Mouse (Mus musculus) kidney, adult 2 months (tissue): ENCODE results near the gene Plscr1. TPM values are rescaled to one million over a fixed set of nuclear protein-coding genes. Genes with fewer than 3 reads are reported as not detected.
A peak's percentile ranks its signal among the peaks of the same experiment; 100 is the strongest.

Experiments used
- DNase-seq: peaks from one replicate; pipeline ENCODE4 v3.0.0; 2021
- H3K27ac ChIP-seq: fragments of 200-500 bp; 2 replicates; pipeline ENCODE4 v1.5.1; 2012; ENCODE audit warnings: low read depth, low read length, control low read depth, inconsistent platforms; ENCODE audit not compliant: insufficient read depth
- H3K27me3 ChIP-seq: fragments of 200-500 bp; replicated peaks from 2 replicates; pipeline ENCODE4 v1.6.1; 2012; ENCODE audit warnings: mild to moderate bottlenecking, moderate library complexity, low read length, inconsistent platforms; ENCODE audit not compliant: control insufficient read depth, insufficient read depth
- H3K36me3 ChIP-seq: fragments of 200-500 bp; 2 replicates; pipeline ENCODE4 v1.6.1; 2012; ENCODE audit warnings: mild to moderate bottlenecking, moderate library complexity, low read length, inconsistent platforms; ENCODE audit not compliant: control insufficient read depth, insufficient read depth
- H3K4me1 ChIP-seq: fragments of 200-500 bp; 2 replicates; pipeline ENCODE4 v1.6.1; 2011; ENCODE audit warnings: low read length; ENCODE audit not compliant: control insufficient read depth, insufficient read depth
- H3K4me3 ChIP-seq: fragments of 200-500 bp; 2 replicates; pipeline ENCODE4 v1.5.1; 2011; ENCODE audit warnings: mild to moderate bottlenecking, low read depth, low read length, control low read depth; ENCODE audit not compliant: insufficient read depth
- CTCF ChIP-seq: fragments of 200-500 bp; conservative IDR thresholded peaks from 2 replicates; pipeline ENCODE4 v1.5.1; 2011; ENCODE audit warnings: low read depth, mild to moderate bottlenecking, control low read depth, low read length, moderate library complexity, mixed read lengths; ENCODE audit not compliant: insufficient read depth, insufficient read length
- POLR2A ChIP-seq: fragments of 200-500 bp; IDR thresholded peaks from one replicate; pipeline ENCODE4 v1.6.1; 2011; ENCODE audit warnings: low read depth, low read length, control low read depth
- WGBS: fragments of 180-500 bp; shearing (Covaris S2); methylation state at CpG from one replicate; pipeline ENCODE4 v1.1.7; 2018; 5-methylcytosine and 5-hydroxymethylcytosine counted together
- polyA plus RNA-seq: library from polyadenylated mRNA; depleted of rRNA; stranded (reverse); fragments of >200 nt; gene quantifications from 2 replicates; pipeline ENCODE4 v1.2.3, GENCODE M21; 2012

Gene Plscr1
- polyA plus RNA-seq, 1 experiment, result 21.7 TPM

DNA sequence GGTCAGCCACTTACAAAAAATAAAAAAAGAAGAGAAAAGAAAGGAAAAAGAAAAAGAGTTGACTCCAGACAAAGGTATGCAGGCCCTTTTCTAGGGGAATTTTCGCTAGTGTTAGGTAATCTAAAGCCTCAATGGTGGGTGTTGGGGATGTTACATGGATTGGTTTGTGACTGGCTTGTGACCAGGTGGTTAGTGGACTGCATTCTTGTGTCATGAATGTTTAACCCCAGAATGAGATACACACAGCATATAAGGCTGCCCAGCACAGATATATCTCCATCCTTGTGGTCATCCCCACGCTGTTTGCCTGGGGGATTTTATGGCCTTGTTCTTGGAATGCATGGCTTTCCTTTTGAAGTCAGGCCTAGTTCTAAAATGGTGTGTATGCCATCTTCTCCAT, 23.7 kb downstream of the Plscr1 start:
- Histone ChIP-seq H3K36me3 (peaks cover 5% of the 10 kb centered on the region; the same call in 1 of the 2 replicates), H3K4me3 (no peak overlapping the region), H3K4me1 (peaks cover 34% of the 10 kb centered on the region), H3K27me3 (no peaks in the 10 kb centered on the region), H3K27ac (peak overlapping the region; percentile 91)
- 63% methylated on average over 2 of the region's 2 CpGs for WGBS
- peak; percentile 68 for DNase-seq
- no peak for TF ChIP-seq CTCF
- no peak for TF ChIP-seq POLR2A

DNA sequence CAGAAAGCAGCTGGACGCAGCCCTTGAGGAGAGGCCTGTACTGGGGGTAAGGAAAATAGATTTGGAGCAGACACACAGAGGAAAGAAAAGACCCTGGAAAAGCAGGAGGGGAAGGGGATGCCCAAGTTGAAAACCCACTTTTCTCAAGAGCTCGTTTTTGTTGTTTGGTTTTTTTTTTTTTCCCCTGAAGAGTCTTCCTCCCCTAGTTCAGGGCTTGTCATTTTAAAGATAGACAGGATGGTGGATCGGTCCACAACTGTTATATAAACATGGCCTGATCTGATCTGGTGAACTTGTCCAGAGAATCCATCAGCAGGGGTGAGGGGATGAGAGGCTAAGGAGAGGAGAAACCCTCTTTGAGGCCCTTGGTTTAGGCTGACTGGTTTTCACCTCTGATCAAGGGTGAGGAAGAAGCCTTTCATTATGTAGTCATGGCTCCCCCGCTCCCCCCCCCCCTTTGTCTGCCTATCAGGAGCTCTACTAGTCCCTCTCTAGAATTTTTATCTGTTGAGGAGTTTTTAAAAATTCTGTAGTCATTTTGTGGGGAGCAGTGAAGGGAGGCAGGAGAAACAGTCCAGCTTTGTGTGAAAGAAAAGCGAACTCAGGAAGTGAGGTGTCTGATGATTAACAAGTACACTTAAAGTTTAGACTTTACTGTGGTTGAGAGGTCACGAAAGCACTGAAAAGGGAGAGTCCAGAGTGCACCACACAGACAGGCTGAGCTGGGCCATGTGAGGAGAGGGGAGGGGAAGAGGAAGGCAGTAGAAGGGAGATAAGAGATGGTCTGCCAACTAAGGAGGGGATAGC, 24.6 kb downstream of the Plscr1 start:
- 25% methylated on average over 6 of the region's 6 CpGs for WGBS
- Histone ChIP-seq H3K4me1 (peaks cover 29% of the 10 kb centered on the region; the same call in 1 of the 2 replicates), H3K27ac (peak overlapping the region; percentile 100), H3K27me3 (no peaks in the 10 kb centered on the region), H3K4me3 (no peak overlapping the region), H3K36me3 (peaks cover 5% of the 10 kb centered on the region; the same call in 1 of the 2 replicates)
- TF ChIP-seq POLR2A, result no peak
- TF ChIP-seq CTCF, result no peak
- DNase-seq, result peak; percentile 93

DNA sequence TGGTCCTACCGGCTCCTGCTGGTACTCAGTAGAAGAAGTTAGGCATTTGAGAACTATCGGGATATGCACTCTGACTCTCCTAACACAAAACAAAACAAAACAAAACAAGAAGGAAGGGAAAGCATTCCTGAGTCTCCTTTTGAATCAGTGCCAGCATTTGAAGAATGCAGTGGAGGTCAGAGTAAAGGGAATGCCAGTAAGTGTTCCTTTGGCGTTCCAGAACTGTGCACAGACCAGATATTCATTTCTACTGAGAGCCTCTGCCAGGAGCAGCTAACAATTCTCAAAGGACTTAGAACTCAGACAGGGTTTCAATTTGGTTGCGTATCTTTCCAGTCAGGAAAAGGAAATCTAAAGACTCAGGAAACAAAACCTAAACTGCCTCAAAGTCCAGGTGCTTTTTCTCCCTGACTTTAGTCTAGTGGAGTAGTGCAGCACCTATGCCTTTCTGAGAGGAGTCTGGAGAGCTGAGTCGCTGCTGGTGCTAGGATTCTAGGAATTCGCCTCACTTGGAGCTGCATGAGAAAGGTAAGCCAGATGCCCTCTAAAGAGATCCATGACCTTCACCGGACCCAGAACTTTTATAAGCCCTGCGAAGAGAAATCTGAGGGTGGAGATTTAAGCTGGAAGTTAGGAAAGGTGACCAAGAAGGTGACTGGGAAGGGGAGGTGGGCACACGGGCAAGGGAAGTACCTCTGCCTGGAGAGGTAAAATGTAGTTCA, 26.1 kb downstream of the Plscr1 start, which contains the start of gene Plscr2:
Gene Plscr2, plus strand, starts transcription at position 117 of the 722 bp plus-strand sequence.
- 8% methylated on average over 9 of the region's 9 CpGs for WGBS
- peak; percentile 97 for DNase-seq
- Histone ChIP-seq H3K27me3 (no peaks in the 10 kb centered on the region), H3K4me1 (peaks cover 28% of the 10 kb centered on the region; the same call in 1 of the 2 replicates), H3K4me3 (peak within 1 kb of the TSS; percentile 95), H3K27ac (peak within 1 kb of the TSS; percentile 100), H3K36me3 (peaks cover 3% of the 10 kb centered on the region; the same call in 1 of the 2 replicates)
- TF ChIP-seq CTCF, result no peak
- peak; percentile 21 for TF ChIP-seq POLR2A

DNA sequence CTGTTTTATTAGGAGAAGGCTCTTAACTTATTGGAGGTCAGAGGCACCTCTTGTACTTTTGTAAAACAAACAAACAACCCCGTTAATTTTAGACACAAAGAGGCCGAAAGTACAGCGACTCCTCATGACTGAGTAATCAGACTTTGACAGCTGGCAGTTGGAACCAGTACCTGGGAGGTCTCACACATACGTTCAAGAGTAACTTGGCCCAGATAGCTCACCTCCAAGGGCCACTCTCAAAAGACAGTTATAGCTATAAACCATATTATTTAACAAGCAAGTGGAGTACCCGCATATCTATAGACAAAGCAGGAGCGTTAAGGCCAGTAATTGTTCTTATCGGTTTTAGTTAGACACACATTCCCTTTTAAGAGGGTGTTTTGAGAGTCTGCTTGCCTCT, 26.8 kb downstream of the Plscr1 start:
- peak; percentile 84 for DNase-seq
- Histone ChIP-seq H3K4me1 (peaks cover 29% of the 10 kb centered on the region), H3K27me3 (no peaks in the 10 kb centered on the region), H3K36me3 (peaks cover 5% of the 10 kb centered on the region; the same call in 1 of the 2 replicates), H3K27ac (peak overlapping the region; percentile 100), H3K4me3 (peak overlapping the region; percentile 95)
- 7% methylated on average over 7 of the region's 7 CpGs for WGBS
- TF ChIP-seq CTCF (no peak), POLR2A (no peak)

DNA sequence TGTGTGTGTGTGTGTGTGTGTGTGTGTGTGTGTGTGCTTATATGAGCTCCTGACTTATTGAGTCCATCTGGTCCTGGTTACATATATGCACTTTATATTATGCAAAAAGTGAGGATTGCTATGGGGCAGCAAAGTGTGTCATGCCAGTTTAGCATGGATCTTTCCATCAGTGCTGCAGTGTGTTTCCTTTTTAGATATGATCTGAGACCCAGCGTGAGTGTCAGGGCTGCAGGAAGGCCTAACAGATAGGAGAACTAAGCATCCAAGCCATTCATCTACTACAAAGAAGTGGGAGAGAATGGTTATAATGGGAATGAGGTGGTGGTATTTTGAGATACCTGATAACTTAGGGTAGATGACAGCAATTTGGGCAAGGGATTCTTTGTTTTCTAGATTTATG, 30.5 kb downstream of the Plscr1 start:
- peak overlapping the region; percentile 45; the same call in 1 of the 2 replicates for H3K27ac ChIP-seq
- 60% methylated on average over 1 of the region's 1 CpGs for WGBS
- H3K27me3 ChIP-seq, result no peaks in the 10 kb centered on the region
- no peak for DNase-seq
- 0 out of 2 replicates have a peak overlapping the region, but pooled peaks have one; percentile 5 for H3K4me3 ChIP-seq
- no peak for TF ChIP-seq CTCF
- no peak for TF ChIP-seq POLR2A
- H3K4me1 ChIP-seq, result peaks cover 10% of the 10 kb centered on the region
- H3K36me3 ChIP-seq, result peaks cover 10% of the 10 kb centered on the region

DNA sequence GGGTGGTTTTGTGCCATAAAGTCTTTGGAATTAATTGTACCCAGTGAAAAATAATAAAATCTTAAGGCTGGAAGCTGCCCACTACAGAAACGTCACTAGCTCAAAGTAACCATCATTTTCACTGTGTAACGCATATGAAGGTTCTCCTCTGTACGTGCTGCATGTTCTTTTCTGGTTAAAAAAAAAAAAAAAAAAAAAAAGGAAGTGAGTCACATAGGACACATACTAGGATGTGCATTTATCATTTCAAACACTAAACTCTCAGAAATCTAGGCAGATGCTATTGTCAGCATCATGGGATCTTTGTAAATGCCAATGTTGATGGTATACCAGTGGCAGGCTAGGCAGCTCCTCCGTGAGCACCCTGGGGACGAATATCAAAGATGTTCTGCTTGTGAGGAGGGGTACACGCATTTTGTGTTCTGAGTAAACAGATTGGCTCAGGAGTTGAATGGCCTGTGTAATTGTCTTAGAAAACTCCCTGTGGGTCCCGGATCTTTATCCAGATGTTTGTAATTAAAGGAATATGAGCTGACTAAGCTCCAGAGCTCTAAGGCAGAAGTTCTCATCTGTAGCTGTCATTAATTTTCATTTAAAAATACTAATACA, 33.1 kb downstream of the Plscr1 start:
- no peak for DNase-seq
- H3K4me1 ChIP-seq, result peaks cover 11% of the 10 kb centered on the region
- TF ChIP-seq POLR2A, result no peak
- TF ChIP-seq CTCF, result no peak
- WGBS, result 58% methylated on average over 7 of the region's 7 CpGs
- H3K27me3 ChIP-seq, result no peaks in the 10 kb centered on the region
- H3K4me3 ChIP-seq, result no peak overlapping the region
- peaks cover 14% of the 10 kb centered on the region for H3K36me3 ChIP-seq
- H3K27ac ChIP-seq, result 0 out of 2 replicates have a peak overlapping the region, but pooled peaks have one; percentile 22

DNA sequence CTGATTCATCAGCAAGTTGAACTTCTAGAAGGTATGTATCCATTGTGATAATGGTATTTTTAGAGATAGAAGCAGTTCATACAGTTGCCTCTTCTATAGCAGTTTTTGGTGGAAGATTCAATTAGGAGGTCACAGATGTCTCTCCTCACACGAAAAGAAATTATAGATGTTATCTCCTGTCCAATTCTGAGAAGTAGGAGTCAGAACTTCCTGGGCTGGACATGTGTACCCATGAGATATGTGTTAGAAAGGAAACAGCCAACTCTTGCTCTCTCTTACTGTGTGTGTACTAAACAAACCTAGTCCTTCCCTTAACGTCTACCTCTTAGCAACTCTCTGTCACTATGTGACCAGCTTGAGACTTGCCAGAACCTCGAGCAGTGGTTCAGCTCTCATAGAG, 40.1 kb downstream of the Plscr1 start:
- H3K4me3 ChIP-seq, result no peak overlapping the region
- no peak for DNase-seq
- WGBS, result 52% methylated on average over 3 of the region's 3 CpGs
- TF ChIP-seq POLR2A (no peak), CTCF (no peak)
- H3K27me3 ChIP-seq, result no peaks in the 10 kb centered on the region
- peaks cover 7% of the 10 kb centered on the region; the same call in 1 of the 2 replicates for H3K4me1 ChIP-seq
- H3K27ac ChIP-seq, result no peak overlapping the region
- H3K36me3 ChIP-seq, result peaks cover 22% of the 10 kb centered on the region
